Mouse (Mus musculus): ENCODE results near the gene Ptprj. TPM values are rescaled to one million over a fixed set of nuclear protein-coding genes. Genes with fewer than 3 reads are reported as not detected.

Gene Ptprj
- polyA plus RNA-seq, 1 experiment from 2014 or later: 3.0 TPM

DNA sequence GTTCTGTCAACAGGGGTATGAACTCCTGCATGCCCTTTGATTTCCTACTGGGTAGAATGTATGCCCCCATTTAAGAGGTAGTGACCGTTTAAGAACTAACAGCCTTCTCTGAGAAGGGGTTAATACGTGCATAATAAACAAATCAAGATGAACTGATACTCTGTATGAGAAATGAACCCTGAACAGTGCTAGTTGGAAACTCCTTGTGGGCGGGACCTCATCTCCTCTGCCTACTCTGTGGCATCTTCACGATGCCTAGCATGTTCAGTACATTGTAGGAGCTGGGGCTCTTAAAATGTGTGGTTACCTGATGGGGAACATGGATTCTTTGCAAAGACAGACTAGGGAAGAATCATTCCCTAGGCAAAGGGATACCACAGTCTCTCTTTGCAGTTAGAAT lies 1.9 kb upstream of the Ptprj start:
- WGBS: 82% methylated on average over 4 of the region's 4 CpGs
- no peaks in the 10 kb centered on the region for H3K27me3 ChIP-seq (ENCODE audit: control insufficient read depth, insufficient read depth, low read length)
- no peak overlapping the region for H3K4me2 ChIP-seq (ENCODE audit: low read depth, low read length)
- no peaks in the 10 kb centered on the region for H3K36me3 ChIP-seq (replicated peaks; ENCODE audit: control insufficient read depth, insufficient read depth, low read depth, low read length)
- H3K9ac ChIP-seq (replicated peaks; ENCODE audit: low read length): no peak overlapping the region
- DNase-seq (ENCODE audit: low spot score) (no peak), ATAC-seq (replicated peaks; ENCODE audit: insufficient number of reproducible peaks, low FRiP score, low TSS enrichment, low read depth) (no peak)
- no peaks in the 10 kb centered on the region for H3K9me3 ChIP-seq (replicated peaks; ENCODE audit: control insufficient read depth, low read length)
- no peak overlapping the region for H3K27ac ChIP-seq (replicated peaks; ENCODE audit: low read depth, low read length)
- H3K4me3 ChIP-seq (ENCODE audit: low read depth, low read length): no peak overlapping the region
- H3K4me1 ChIP-seq (ENCODE audit: control insufficient read depth, insufficient read depth, low read length): no peaks in the 10 kb centered on the region

DNA sequence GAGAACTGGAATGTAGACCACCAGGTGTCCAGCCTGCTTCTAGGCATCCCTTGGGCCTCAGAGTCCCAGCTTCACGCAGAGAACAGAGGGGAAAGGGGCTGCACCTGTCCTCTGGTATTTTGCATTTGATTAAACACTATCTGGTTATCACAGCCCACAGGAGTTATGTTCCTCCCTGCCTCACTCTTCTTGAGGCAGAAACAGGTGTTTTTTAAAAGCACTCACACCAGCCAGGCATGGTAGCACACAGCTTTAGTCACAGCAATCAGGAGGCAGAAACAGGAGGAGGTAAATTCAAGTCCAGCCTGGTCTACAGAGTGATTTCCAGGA lies 1.3 kb upstream of the Ptprj start:
- Histone ChIP-seq H3K4me3 (ENCODE audit: low read depth, low read length) (no peak overlapping the region), H3K4me1 (ENCODE audit: control insufficient read depth, insufficient read depth, low read length) (no peaks in the 10 kb centered on the region), H3K9ac (replicated peaks; ENCODE audit: low read length) (no peak overlapping the region), H3K9me3 (replicated peaks; ENCODE audit: control insufficient read depth, low read length) (no peaks in the 10 kb centered on the region), H3K27me3 (ENCODE audit: control insufficient read depth, insufficient read depth, low read length) (no peaks in the 10 kb centered on the region), H3K4me2 (ENCODE audit: low read depth, low read length) (no peak overlapping the region), H3K36me3 (replicated peaks; ENCODE audit: control insufficient read depth, insufficient read depth, low read depth, low read length) (no peaks in the 10 kb centered on the region), H3K27ac (replicated peaks; ENCODE audit: low read depth, low read length) (no peak overlapping the region)
- no peak for DNase-seq (ENCODE audit: low spot score)
- ATAC-seq (replicated peaks; ENCODE audit: insufficient number of reproducible peaks, low FRiP score, low TSS enrichment, low read depth): no peak
- 28% methylated on average over 1 of the region's 1 CpGs for WGBS

GRCm38 (mm10) chr2:90581006-90581795 lies 754 bp upstream of the Ptprj start:
- Histone ChIP-seq H3K4me3 (ENCODE audit: low read depth, low read length) (peak overlapping the region; percentile 82), H3K27me3 (ENCODE audit: control insufficient read depth, insufficient read depth, low read length) (no peaks in the 10 kb centered on the region), H3K36me3 (replicated peaks; ENCODE audit: control insufficient read depth, insufficient read depth, low read depth, low read length) (no peaks in the 10 kb centered on the region), H3K4me2 (ENCODE audit: low read depth, low read length) (peak overlapping the region; percentile 99), H3K9ac (replicated peaks; ENCODE audit: low read length) (peak overlapping the region; percentile 80), H3K9me3 (replicated peaks; ENCODE audit: control insufficient read depth, low read length) (no peaks in the 10 kb centered on the region), H3K27ac (replicated peaks; ENCODE audit: low read depth, low read length) (peak overlapping the region; percentile 75), H3K4me1 (ENCODE audit: control insufficient read depth, insufficient read depth, low read length) (no peaks in the 10 kb centered on the region)
- DNase-seq (ENCODE audit: low spot score) (peak; percentile 8), ATAC-seq (replicated peaks; ENCODE audit: insufficient number of reproducible peaks, low FRiP score, low TSS enrichment, low read depth) (peak; percentile 36)
- WGBS: 11% methylated on average over 11 of the region's 11 CpGs

- H3K27me3 ChIP-seq (ENCODE audit: control insufficient read depth, insufficient read depth, low read length): no peaks in the 10 kb centered on the region
- peak overlapping the region; percentile 82 for H3K4me3 ChIP-seq (ENCODE audit: low read depth, low read length)
- no peaks in the 10 kb centered on the region for H3K9me3 ChIP-seq (replicated peaks; ENCODE audit: control insufficient read depth, low read length)
- peak overlapping the region; percentile 99 for H3K4me2 ChIP-seq (ENCODE audit: low read depth, low read length)
- no peaks in the 10 kb centered on the region for H3K36me3 ChIP-seq (replicated peaks; ENCODE audit: control insufficient read depth, insufficient read depth, low read depth, low read length)
- DNase-seq (ENCODE audit: low spot score) (peak; percentile 60), ATAC-seq (replicated peaks; ENCODE audit: insufficient number of reproducible peaks, low FRiP score, low TSS enrichment, low read depth) (peak; percentile 58)
- H3K27ac ChIP-seq (replicated peaks; ENCODE audit: low read depth, low read length): peak overlapping the region; percentile 75; the same call in 1 of the 2 replicates
- 0% methylated on average over 44 of the region's 44 CpGs for WGBS
- H3K4me1 ChIP-seq (ENCODE audit: control insufficient read depth, insufficient read depth, low read length): no peaks in the 10 kb centered on the region
- peak overlapping the region; percentile 80 for H3K9ac ChIP-seq (replicated peaks; ENCODE audit: low read length)
Observed at GRCm38 (mm10) chr2:90579728-90580235, 665 bp downstream of the Ptprj start.

DNA sequence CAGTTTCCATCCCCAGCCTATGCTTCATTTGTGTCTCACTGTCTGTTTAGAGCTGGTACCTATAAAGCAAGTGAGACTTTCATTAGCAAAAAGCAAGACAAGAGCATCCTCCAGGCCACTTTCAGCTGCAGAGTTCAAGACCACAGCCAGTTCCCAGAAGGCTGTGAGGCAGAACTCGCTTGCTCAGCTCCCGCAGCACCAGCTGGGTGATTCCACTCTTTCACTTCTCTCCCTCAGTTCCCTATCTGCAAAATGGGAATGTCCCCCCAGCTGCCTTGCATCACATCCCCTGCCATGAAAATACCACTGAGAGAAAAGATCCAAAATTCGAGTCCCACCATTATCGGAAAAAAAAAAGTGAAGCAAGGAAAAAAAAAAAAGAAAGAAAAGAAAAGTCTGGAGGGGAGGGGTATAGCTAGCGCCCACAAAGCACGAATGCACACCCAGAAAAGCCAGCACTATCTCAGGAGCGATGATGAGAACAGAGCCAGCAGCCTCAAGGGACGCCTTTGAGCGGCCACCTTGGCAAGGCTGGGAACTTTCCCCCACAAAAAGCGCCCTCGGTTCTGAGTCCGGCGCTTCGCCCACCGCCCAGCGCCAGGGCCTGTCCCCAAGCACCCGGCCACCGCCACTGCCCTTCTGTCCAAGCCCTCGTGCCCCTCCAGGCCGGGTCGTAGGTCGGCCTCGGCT lies 1.3 kb downstream of the Ptprj start:
- Histone ChIP-seq H3K4me3 (ENCODE audit: low read depth, low read length) (peak overlapping the region; percentile 82), H3K9ac (replicated peaks; ENCODE audit: low read length) (peak overlapping the region; percentile 80), H3K27me3 (ENCODE audit: control insufficient read depth, insufficient read depth, low read length) (no peaks in the 10 kb centered on the region), H3K36me3 (replicated peaks; ENCODE audit: control insufficient read depth, insufficient read depth, low read depth, low read length) (no peaks in the 10 kb centered on the region), H3K4me1 (ENCODE audit: control insufficient read depth, insufficient read depth, low read length) (no peaks in the 10 kb centered on the region), H3K9me3 (replicated peaks; ENCODE audit: control insufficient read depth, low read length) (no peaks in the 10 kb centered on the region), H3K4me2 (ENCODE audit: low read depth, low read length) (peak overlapping the region; percentile 99), H3K27ac (replicated peaks; ENCODE audit: low read depth, low read length) (no peak overlapping the region)
- ATAC-seq (replicated peaks; ENCODE audit: insufficient number of reproducible peaks, low FRiP score, low TSS enrichment, low read depth) (no peak), DNase-seq (ENCODE audit: low spot score) (peak; percentile 22)
- 2% methylated on average over 23 of the region's 23 CpGs for WGBS

GRCm38 (mm10) chr2:90577451-90578279 lies 2.8 kb downstream of the Ptprj start:
- Histone ChIP-seq H3K9me3 (replicated peaks; ENCODE audit: control insufficient read depth, low read length) (no peaks in the 10 kb centered on the region), H3K4me2 (ENCODE audit: low read depth, low read length) (no peak overlapping the region), H3K4me3 (ENCODE audit: low read depth, low read length) (no peak overlapping the region), H3K36me3 (replicated peaks; ENCODE audit: control insufficient read depth, insufficient read depth, low read depth, low read length) (no peaks in the 10 kb centered on the region), H3K27me3 (ENCODE audit: control insufficient read depth, insufficient read depth, low read length) (no peaks in the 10 kb centered on the region), H3K4me1 (ENCODE audit: control insufficient read depth, insufficient read depth, low read length) (no peaks in the 10 kb centered on the region), H3K27ac (replicated peaks; ENCODE audit: low read depth, low read length) (no peak overlapping the region), H3K9ac (replicated peaks; ENCODE audit: low read length) (no peak overlapping the region)
- no peak for DNase-seq (ENCODE audit: low spot score)
- WGBS: 90% methylated on average over 7 of the region's 7 CpGs
- no peak for ATAC-seq (replicated peaks; ENCODE audit: insufficient number of reproducible peaks, low FRiP score, low TSS enrichment, low read depth)

- no peak overlapping the region for H3K27ac ChIP-seq (replicated peaks; ENCODE audit: low read depth, low read length)
- 37% methylated on average over 1 of the region's 1 CpGs for WGBS
- no peaks in the 10 kb centered on the region for H3K9me3 ChIP-seq (replicated peaks; ENCODE audit: control insufficient read depth, low read length)
- no peak for ATAC-seq (replicated peaks; ENCODE audit: insufficient number of reproducible peaks, low FRiP score, low TSS enrichment, low read depth)
- H3K4me3 ChIP-seq (ENCODE audit: low read depth, low read length): no peak overlapping the region
- no peaks in the 10 kb centered on the region for H3K36me3 ChIP-seq (replicated peaks; ENCODE audit: control insufficient read depth, insufficient read depth, low read depth, low read length)
- no peak overlapping the region for H3K4me2 ChIP-seq (ENCODE audit: low read depth, low read length)
- H3K4me1 ChIP-seq (ENCODE audit: control insufficient read depth, insufficient read depth, low read length): no peaks in the 10 kb centered on the region
- H3K9ac ChIP-seq (replicated peaks; ENCODE audit: low read length): no peak overlapping the region
- H3K27me3 ChIP-seq (ENCODE audit: control insufficient read depth, insufficient read depth, low read length): no peaks in the 10 kb centered on the region
- DNase-seq (ENCODE audit: low spot score): no peak
Observed at GRCm38 (mm10) chr2:90576936-90577335, 3.5 kb downstream of the Ptprj start.

All from embryonic facial prominence, embryonic 11.5 days (tissue).